Mouse (Mus musculus): ENCODE results near the gene Pik3c2a.

The Pik3c2a gene

DNA sequence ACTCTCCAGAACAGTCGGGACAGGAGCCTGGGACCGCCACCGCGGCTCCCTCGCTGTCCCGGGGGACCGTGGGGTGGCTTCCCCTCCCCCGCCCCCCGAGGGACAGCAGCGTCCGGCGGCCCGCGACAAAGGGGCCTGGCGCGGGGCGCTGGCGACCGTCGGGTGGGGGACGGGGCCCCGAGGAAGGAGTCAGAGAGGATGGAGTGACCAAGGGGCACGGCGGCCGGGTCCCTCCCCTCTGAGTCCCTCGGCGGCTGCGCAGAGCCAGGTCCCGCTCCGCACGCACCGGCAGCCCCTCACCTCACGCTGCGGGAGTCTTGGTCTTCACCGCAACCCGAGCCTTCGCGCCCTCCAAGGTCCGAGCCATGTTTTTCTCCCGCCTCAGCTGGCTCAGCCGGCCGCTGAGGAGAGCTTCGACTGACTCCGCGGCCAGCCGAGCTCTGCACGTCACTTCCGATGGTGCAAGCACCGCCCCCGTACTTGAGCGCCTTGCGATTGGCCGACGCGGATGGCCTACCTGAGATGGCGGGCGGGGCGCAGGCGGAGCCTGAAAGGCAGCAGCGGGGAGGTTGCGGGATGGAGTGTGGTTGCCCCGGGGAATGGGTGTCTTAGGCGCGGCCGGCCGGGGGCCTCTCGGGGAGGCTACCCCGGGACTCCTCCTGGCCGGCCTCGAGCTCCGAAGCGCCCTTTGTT is at the start of gene Pik3c2a:
TSS of gene Pik3c2a (minus strand) at position 446 of the 693 bp plus-strand sequence.
- DNase-seq (ENCODE audit: low spot score in 2 of 2) = peak; percentile 83 to 90

DNA sequence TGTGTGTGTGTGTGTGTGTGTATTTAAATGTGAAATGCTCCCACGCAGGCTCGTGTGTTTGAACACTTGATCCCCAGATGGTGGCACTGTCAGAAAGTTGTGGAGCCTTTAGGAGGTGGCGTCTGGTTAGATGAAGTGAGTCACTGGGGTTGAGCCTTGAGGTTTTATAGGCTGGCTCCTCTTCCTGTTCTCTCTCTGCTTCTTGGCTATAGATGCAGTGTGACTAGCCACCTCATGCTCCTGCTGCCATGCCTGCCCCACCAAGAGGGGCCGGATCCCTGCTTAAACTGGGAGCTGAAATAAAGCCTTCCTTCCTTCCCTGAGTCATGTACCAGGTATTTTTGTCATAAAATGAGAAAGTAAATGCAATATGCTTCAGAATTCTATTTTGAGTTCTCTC is 47.9 kb upstream of the Pik3c2a start:
- DNase-seq (ENCODE audit: low spot score in 2 of 2) = no peak

DNA sequence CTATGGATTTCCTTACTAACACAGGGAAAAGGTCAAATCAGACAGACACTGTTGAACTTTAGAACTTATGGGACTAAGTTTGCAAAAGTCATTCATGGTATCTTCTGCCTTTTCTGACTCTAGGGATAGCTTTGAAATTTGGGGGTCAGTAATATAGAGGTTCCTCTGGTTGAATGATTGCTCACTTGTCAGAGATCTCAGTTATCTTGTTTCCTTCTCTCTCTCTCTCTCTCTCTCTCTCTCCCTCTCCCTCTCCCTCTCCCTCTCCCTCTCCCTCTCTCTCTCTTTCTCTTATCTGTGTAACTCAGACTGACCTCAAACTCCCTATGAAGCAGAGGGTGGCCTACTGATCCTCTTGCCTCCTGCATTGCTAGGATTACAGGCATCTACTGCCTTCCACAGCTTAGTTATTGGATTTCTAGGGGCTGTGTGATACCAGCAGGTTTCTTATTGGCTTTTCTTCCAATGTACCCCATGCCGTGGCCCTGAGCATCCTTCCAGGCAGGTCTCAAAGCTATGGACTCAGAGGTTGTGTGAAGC is 41.9 kb upstream of the Pik3c2a start:
- DNase-seq (ENCODE audit: low spot score in 2 of 2) = no peak

DNA sequence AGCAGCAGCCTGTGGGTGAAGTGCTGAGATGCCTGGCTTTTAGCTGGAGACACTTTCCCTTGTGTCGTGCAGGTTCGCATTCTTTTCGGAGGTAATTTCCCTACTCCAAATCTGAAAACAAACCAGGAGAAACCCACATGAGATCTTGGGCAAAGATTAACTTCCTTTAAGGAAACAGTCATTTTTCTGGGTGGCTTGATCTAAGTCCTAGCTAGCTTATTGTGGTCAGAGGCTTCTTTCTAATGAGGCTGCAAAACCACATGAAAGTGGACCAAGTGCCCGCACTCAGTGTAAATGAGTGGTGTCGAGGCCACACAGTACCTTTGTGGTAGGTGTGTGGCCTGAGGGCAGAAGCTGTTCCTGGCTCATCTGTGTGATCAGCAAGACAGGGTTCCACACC is 41.0 kb upstream of the Pik3c2a start:
- no peak for DNase-seq (ENCODE audit: low spot score in 2 of 2)

DNA sequence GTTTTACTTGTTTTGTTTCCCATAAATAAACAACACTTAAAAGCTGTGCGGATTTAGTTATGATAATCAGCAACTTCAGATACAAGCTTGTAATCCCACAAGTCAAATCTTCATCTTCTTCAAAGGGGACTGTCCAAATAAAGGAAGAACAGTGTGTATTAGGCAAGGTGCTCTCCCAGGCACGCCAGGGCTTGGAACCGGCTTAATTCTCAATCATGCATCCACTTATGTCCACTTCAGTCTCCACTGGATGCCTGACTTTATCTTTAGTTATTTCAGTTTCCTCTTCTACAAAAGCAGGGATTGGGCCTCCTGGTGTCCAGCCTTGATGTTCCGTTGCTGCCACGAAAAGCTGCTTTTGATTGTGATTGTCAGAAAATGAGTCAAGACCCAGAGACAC is 40.5 kb upstream of the Pik3c2a start:
- DNase-seq (ENCODE audit: low spot score in 2 of 2) = no peak

DNA sequence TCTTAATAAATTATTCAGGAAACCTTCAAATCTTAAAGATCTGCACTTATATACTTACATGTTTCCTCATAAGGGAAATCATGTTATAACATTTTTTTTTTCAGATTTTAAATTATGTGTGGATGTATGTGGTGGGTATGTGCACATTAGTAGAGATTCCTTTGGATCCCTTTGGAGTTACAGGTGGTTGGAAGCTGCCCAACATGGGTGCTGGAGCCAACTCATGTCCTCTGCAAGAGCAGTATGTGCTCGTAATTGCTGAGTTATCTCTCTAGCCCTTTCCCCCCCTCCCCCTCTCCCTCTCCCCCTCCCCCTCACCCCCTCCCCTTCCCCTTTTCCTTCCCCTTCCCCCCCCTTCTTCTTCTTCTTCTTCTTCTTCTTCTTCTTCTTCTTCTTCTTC is 39.9 kb upstream of the Pik3c2a start:
- no peak for DNase-seq (ENCODE audit: low spot score in 2 of 2)

DNA sequence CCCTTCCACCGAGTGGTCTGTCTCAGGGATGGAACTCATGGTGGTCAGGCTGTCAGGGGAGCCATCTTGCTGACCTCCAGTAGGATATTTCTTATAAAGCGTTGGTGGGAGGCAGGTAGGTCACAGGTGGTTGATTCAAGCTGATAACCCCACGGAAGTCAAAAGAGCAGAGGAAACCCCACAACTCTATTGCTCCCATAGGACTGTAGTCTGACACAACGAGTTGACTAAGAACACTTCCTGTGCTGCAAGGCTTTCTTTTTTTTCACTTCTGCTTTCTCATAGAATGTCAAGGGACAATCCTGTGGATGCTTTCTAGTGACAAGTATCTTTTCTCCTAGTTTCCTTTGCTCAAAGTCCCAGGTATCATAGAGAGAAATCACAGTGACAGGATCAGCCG is 33.0 kb upstream of the Pik3c2a start:
- no peak for DNase-seq (ENCODE audit: low spot score in 2 of 2)

DNA sequence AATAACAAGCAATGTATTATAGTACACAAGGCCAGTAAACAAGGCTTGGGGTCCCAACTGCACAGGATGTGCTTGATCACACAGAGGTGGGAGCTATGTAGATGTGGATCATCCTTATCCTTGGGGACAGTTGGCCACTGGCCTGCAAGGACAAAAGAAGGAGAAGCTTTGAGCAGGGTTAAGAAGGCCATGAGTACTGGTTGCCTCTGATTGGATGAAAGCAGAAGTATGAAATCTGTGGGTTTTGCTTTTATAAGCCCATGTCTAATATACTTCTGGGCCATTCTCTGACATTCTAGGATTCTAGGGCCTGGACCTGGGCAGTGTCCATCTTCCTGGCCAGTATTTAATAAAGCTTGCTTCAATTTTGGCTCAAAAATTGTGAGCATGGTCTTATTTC is 32.6 kb upstream of the Pik3c2a start:
- no peak for DNase-seq (ENCODE audit: low spot score in 2 of 2)

DNA sequence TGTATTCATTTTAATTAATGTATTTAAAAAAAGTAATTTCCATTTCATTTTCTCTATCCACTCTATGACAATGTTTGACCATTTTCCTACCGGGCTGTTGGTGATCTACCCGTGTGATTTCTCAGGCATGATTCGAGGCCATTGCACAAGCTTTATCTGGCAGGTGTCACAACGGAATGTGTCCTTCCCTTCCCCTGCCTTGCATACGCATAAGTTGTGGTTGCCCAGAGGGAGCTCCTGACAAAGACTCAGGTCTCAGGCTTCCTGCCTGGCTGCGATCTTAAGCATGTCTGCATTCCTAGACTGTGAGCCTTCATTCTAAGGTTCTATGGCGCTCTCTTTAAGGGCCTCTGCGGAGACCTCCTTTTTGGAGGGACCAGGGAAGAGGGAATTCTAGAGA is 18.9 kb upstream of the Pik3c2a start:
- DNase-seq (ENCODE audit: low spot score in 2 of 2) = no peak

DNA sequence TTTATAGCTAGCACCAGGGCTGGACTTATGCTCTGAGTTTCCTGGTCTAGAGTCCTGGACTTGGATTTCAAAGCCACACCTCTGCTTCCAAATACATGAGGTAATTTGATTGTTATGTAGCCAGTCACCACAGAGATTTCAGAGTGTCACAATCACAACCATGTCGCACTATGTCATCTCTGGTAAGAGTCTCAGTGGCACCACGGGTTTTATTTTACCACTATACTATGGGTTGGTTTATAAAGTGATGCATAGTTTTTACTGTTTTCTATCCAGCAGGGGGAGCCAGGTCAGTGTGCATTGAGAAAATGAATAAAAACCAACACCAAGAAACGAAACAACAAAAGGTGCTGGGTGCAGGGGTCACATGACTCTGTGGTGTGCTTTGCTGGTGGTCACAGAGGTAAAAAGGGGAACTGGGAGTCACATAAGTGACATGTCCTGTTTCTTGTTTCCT is 15.8 kb upstream of the Pik3c2a start:
- DNase-seq (ENCODE audit: low spot score in 2 of 2) = peak in 1 of 2 experiments; percentile 23

DNA sequence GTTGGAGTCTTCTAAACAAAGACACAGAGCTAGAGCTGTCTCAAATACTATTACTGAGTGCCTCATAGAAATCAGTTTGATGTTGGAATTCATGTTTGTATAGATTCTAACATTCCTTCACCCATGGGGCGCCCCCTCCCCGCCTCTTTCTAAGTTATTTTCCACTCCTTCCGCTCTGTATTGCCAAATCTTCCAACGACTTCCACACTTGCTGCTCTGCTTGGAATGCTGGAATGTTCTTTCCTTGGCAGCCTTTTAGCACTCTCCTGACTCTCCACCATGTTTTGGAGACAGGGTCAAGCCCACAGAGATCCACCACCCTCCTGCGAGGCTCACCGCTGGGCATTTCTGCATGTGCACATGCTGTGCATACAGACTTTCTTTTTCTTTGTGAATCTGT is 14.1 kb upstream of the Pik3c2a start:
- DNase-seq (ENCODE audit: low spot score in 2 of 2) = no peak

DNA sequence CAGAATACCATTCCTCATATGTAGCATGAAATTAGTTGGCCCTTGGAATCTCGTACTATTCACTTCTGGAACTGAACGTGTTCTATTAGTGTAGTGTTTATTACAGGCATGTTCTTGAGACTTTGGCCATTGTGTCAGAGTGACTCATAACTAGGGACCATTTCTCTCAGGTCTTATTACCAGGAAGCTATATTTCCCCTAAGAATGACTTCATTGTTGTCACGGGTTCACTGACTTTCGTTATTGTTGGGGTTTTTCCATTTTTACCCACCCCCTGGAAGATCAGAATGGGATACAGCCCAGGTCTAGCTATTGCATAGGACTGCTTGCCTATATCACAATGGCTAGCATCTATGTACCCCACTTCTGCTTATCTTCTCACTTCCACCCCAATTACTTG is 13.7 kb upstream of the Pik3c2a start:
- DNase-seq (ENCODE audit: low spot score in 2 of 2) = no peak

DNA sequence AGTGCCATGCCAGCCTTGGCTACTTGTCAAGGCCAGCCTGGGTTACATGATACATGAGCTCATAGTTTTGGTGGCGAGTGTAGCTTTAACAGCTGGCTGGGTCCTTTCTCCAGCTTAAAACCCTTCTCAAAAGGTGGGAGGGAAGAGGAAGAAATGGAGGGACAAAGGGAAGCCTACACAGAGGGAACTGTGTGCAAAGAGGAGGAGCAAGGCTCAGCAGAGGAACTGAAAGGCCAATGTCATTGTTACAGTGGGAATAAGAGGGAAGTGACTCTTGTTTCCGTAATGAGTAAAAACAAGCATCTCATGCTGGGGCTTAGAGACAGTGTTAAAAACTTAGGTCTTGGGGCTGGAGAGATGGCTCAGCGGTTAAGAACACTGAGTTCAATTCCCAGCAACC is 3.4 kb upstream of the Pik3c2a start:
- DNase-seq (ENCODE audit: low spot score in 2 of 2) = no peak

DNA sequence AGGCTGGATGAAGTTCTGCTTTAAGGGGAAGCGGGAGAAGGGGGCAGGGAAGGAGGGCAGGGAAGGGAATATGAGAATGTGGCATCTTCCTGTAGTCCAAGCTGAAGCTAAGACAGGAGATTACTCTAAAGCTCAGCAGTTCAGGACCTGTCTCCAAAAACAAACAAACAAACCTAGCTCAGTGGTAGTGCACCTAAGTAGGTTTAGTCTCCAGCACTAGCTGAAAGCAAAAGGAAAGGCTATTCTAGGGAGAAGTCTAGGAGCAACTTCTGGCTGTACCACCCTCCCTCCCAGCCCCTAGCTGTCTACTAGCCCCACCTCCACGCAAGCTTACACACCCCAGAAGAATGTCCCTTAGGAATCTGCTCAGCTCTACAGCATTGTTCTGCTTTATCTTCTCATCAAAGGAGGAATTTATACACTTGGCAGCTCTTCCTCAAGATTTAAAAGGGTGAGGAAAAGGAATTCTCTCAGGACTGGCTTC is 1.1 kb upstream of the Pik3c2a start:
- no peak for DNase-seq (ENCODE audit: low spot score in 2 of 2)

DNA sequence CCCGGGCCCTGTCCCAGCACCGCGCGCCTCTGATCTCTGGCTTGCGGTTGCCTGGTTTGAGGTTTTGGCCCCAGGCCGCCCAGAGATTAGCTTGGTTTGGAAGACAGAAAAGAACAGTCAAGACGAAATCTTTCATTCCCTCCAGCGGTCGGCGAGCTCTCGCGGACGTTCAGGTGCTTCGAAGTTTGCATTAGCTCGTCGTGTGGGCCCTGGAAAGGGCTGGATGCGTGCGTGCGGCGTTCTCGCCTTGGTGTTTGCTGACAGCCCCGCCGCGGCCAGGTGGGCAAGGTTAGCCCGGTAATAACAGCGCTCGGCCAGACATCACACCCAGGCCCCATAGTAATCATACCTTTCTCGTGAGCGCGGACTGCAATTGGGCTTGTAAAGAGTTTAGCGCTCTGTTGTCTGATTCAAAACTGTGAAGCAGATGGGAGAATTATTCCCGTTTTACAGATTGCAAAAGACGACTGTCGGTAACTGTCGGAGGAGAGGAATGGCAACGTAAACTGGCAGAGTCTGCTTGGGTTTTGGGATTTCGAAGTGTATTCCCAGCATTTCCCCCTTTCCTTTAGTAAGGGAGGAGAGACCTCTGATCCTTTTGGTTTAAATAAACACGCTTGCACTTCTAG is 562 bp upstream of the Pik3c2a start:
- DNase-seq (ENCODE audit: low spot score in 2 of 2) = no peak

DNA sequence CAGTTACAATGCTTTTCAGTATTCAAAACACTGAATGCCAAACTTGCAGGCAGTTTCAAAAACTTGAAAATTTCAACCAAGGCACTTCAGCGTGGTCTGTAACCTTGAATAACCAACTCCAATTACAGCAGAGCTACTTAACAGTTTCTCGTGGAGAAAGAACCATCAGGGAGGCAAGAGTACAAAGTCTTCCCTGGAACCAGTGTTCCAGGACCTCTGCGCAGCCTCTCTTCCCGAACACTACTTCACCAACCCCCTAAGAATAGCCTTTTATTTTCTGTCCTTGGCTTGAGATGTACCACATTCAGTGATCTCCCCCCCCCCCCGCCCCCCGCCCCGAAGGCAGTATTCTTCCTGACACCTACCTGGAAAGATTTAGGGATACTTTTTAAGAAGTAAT is 1.0 kb downstream of the Pik3c2a start:
- DNase-seq (ENCODE audit: low spot score in 2 of 2) = no peak

DNA sequence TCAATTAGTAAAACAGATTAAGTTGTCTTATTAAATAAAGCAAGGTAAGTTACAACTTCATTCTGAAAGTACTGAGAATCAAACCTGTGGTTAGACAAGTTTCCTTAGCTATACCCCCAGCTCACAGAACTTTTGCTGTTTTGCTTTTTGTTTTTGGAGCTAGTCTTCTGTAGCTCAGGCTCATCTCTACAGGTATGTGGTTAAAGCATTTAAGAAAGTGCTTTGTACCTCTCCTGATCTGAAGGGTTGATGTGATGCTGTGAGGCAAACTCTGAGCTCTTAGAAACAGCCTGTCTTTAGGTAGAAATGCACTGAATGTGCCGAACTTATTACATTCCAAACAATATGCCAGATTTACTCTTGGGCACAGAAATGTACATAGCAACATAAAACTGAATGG is 1.9 kb downstream of the Pik3c2a start:
- DNase-seq (ENCODE audit: low spot score in 2 of 2) = no peak

DNA sequence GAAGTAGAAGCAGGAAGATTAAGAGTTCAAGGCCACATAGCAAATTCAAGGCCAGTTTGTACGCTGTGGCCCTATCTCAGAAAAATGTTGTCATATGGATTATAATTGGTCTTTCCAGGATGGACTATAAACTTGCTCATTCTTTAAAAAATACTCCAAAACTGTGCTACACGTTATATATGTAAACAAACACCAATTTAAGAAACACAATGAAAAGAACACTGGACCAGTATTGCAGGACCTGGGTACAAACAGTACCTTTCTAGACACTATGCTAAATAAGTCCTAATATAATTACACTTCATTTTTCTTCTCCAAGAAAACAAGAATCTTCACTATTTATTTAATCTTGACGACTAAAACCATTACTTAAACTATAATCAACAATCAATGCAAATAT is 11.6 kb downstream of the Pik3c2a start:
- DNase-seq (ENCODE audit: low spot score in 2 of 2) = no peak

DNA sequence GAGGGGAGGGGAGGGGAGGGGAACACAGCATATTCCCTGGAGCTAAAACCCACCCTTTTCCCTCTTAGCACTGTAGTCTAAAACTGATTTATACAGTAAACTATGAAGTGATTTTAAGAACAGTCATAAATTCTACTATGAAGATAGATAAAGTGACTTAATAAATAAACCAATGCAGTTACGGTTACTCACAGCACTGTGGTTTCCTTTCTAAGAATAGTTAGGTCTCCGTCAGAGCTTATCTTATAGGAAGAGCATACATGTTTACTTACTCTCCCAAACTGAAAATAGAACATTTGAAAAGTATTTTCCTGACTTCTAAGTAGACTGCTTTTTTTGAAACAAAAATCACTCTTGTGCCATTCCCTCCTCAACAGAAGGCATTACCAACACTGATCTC is 12.3 kb downstream of the Pik3c2a start:
- no peak for DNase-seq (ENCODE audit: low spot score in 2 of 2)

DNA sequence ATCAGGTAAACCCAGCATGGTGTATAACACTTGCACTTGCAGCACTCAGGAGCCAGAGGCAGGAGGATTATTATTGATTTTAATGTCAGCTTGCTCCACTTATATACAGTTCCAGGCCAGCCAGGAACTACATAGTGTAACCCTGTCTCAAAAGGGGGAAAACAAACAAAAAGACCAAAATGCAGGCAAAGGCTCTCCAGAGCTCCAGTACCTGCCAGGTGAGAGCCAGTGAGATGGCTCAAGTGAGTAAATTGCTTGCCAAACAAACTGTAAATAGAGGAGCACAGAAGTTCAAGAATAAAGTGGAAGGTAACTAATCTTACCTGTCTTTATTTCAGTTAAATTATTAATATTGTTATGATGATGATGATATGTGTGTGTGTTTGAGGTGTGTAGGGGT is 16.0 kb downstream of the Pik3c2a start:
- no peak for DNase-seq (ENCODE audit: low spot score in 2 of 2)

DNA sequence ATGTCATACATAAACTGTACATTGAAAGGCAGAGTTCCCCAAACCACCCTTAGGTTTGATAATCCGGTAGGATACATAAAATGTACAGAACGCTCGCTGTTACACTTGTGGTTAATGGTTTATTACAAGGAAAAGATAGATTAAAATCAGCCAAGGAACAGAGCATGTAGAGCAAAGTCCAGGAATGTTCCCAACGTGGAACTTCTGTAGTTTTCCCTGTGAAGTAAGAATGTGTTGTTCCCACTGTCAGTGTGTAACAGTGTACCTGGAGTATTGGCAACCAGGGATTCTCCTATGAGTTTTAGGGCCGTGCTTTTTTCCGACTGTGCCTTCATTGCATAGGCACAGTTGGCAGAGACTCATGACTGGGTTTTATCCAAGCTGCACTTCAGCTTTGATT is 17.5 kb downstream of the Pik3c2a start:
- no peak for DNase-seq (ENCODE audit: low spot score in 2 of 2)

DNA sequence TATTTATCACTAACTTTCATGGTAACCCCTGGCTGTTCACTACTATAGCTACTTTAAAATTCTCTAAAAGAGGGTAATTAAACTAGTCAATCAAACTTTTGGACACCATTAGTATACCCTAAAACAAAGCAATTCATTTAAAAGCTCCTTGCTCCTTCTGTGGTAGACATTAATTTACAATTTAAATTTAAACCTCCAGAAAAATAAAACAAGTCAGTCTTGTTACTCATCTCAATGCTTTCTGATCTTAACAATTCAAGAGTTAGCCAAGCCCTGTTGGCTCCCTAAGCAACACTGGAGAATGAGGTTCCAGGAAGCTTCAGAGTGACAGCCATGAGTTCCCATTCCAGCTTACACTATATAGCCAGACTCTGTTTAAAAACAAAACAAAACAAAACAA is 22.2 kb downstream of the Pik3c2a start:
- no peak for DNase-seq (ENCODE audit: low spot score in 2 of 2)

DNA sequence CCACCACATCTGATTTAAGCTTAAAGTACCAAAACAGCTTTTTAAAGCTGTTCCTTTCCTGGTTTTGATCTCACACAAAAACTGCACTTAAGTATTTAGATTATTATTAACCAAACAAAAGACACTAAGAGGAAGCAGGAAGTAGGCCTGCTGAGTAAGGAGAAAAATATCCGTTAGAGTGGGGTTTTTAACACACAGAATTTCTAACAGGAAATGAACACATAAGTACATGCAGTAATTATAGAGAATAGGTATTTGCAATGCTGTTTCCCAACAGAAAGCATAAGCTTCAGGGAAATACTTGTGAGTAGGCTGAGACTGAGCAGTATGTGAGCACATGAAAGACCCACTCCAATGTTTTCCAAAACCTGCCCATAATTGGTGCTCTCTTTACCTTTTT is 33.8 kb downstream of the Pik3c2a start:
- DNase-seq (ENCODE audit: low spot score in 2 of 2) = no peak

Data from spleen, postnatal 4 days (tissue).